Mouse (Mus musculus) testis, adult 2 months (tissue): ENCODE measurements around the gene Taar7b.

ENCODE experiments used
- CTCF ChIP-seq: fragments of 200-500 bp; IDR thresholded peaks from 2 replicates; pipeline ENCODE4 v1.5.1; 2012; ENCODE audit warnings: low read depth, mild to moderate bottlenecking, inconsistent platforms, low read length, moderate library complexity; ENCODE audit not compliant: control insufficient read depth, insufficient read depth, insufficient replicate concordance
- POLR2A ChIP-seq: fragments of 200-500 bp; IDR thresholded peaks from 2 replicates; pipeline ENCODE4 v1.6.1; 2012; ENCODE audit warnings: low read depth, mild to moderate bottlenecking, inconsistent platforms, low read length, moderate library complexity; ENCODE audit not compliant: control insufficient read depth

DNA sequence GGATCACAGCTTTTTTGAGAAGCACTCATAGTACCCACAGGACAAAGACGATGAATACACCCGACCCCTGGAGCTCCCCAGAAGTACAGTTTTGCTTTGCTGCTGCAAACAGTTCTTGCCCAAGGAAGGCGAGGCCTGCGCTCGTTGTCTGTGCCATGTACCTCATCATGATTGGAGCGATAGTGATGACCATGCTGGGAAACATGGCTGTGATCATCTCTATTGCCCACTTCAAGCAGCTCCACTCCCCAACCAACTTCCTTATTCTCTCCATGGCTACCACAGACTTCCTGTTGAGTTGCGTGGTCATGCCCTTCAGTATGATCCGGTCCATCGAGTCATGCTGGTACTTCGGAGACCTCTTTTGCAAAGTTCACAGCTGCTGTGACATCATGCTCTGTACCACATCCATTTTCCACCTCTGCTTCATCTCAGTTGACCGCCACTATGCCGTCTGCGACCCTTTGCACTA is 39.3 kb upstream of the Taar7b start, which contains the start of gene Taar4:
- TF ChIP-seq POLR2A (no peak), CTCF (no peak)
